ENCODE assay signal across 10 mouse cellular contexts in genomic region chr7:44464511-44464910, GRCm38 (mm10). TPM values are rescaled to one million over a fixed set of nuclear protein-coding genes. Genes with fewer than 3 reads are reported as not detected.
DNase-seq lines count a peak whose midpoint lies in the region; ATAC-seq and TF ChIP-seq lines count a peak whose summit lies in the region.
"Had no signal": no experiment of that assay in that cellular context is flagged by ENCODE, and none has a peak within 500 bp of the region (broad histone marks: within the 10 kb centered on the region; RNA-seq: fewer than 3 reads in every experiment).

No protein-coding gene starts in this region.

- H3K4me1 ChIP-seq in midbrain, embryonic 12.5 days = peaks cover 55% of the 10 kb centered on the region

- no peaks in the 10 kb centered on the region for H3K9me3 ChIP-seq in midbrain, embryonic 12.5 days
- H3K9me3 ChIP-seq: lung, embryonic 15.5 days had no signal

- H3K9ac ChIP-seq in midbrain, embryonic 12.5 days (replicated peaks) = 0 out of 2 replicates have a peak overlapping the region, but pooled peaks have one; percentile 12
- H3K9ac ChIP-seq: lung, embryonic 15.5 days had no signal

- peaks cover 29% of the 10 kb centered on the region for H3K27me3 ChIP-seq in midbrain, embryonic 12.5 days

- ATAC-seq in midbrain, embryonic 12.5 days (ENCODE audit: low FRiP score, low read depth) = no peak
- no peak for ATAC-seq in erythroid progenitor cell, adult 5-6 weeks (replicated peaks; ENCODE audit: low FRiP score, poor library complexity, severe bottlenecking)

- TF ChIP-seq CTCF in layer of hippocampus, adult 2 months (conservative IDR thresholded peaks at IDR 0.05) = no peak

- intact Hi-C loops in gastrocnemius, postnatal 36 days (cut with DNase I) = loop anchor here (5.0 kb wide), 1 partner anchor 87 kb away; no protein-coding TSS in a partner anchor

- 15% methylated on average over 4 of the region's 4 CpGs for WGBS in midbrain, embryonic 12.5 days

- peak overlapping the region; percentile 96 for H3K27ac ChIP-seq in layer of hippocampus, adult 2 months
- peak overlapping the region; percentile 89 for H3K27ac ChIP-seq in midbrain, embryonic 12.5 days (replicated peaks)
- H3K27ac ChIP-seq: lung, embryonic 15.5 days had no signal

- H3K36me3 ChIP-seq in midbrain, embryonic 12.5 days = peaks cover 41% of the 10 kb centered on the region
- H3K36me3 ChIP-seq: lung, embryonic 15.5 days had no signal

- H3K4me3 ChIP-seq in layer of hippocampus, adult 2 months = no peak overlapping the region
- no peak overlapping the region for H3K4me3 ChIP-seq in midbrain, embryonic 12.5 days
- H3K4me3 ChIP-seq: lung, embryonic 15.5 days had no signal

- peak; percentile 99 for DNase-seq in brain, adult 2 months (ENCODE audit: low read depth, low spot score)
- DNase-seq in cerebellum, postnatal 25 days = peak; percentile 96 to 97
- DNase-seq in layer of hippocampus, adult 2 months (ENCODE audit: low spot score in 2 of 2) = peak; percentile 87 to 93
- no peak for DNase-seq in adrenal gland, postnatal 10 days
- no peak for DNase-seq in gastrocnemius, adult 18-20 months (ENCODE audit: low spot score)
- no peak for DNase-seq in gastrocnemius, postnatal 36 days

- peak overlapping the region; percentile 6; the same call in 1 of the 2 replicates for H3K4me2 ChIP-seq in midbrain, embryonic 12.5 days (replicated peaks)
- H3K4me2 ChIP-seq: lung, embryonic 15.5 days had no signal

RNA-seq across cellular contexts. Expression of gene Aspdh, which starts 0.7 kb away (rescaled TPM):
- total RNA-seq in layer of hippocampus, adult 2 months (2021) = 10 to 100 TPM; 12.2 to 18.1 TPM
- polyA plus RNA-seq in midbrain, embryonic 12.5 days (2016; fragmentation: Nextera tagmentation; extraction: Ambion mirVana) = 3.4 and 5.1 TPM in 2 replicates
- 10 to 100 TPM in 1 of 2 experiments, 1 to 10 TPM in 1; 8.4 to 14.5 TPM for total RNA-seq in adrenal gland, postnatal 10 days (2021)
- total RNA-seq in gastrocnemius, adult 18-20 months (2021) = not detected
- total RNA-seq in gastrocnemius, postnatal 36 days (2021) = not detected
- not detected in 2 replicates for total RNA-seq in erythroid progenitor cell, adult 5-6 weeks (2015; ENCODE audit: low replicate concordance)
- total RNA-seq in erythroid progenitor cell, adult 5-6 weeks (2017; ENCODE audit: low replicate concordance) = 1.4 TPM in 1 of 2 replicates, not detected in the other

RNA-seq across cellular contexts. Expression of gene Josd2, which starts 3.3 kb away (rescaled TPM):
- 10 to 100 TPM; 91.3 to 92.0 TPM for total RNA-seq in layer of hippocampus, adult 2 months (2021)
- polyA plus RNA-seq in midbrain, embryonic 12.5 days (2016; fragmentation: Nextera tagmentation; extraction: Ambion mirVana) = 56.2 and 58.1 TPM in 2 replicates
- total RNA-seq in adrenal gland, postnatal 10 days (2021) = 10 to 100 TPM; 42.2 to 52.0 TPM
- total RNA-seq in gastrocnemius, adult 18-20 months (2021) = 10 to 100 TPM; 49.8 to 49.9 TPM
- 10 to 100 TPM; 48.7 to 49.2 TPM for total RNA-seq in gastrocnemius, postnatal 36 days (2021)
- total RNA-seq in erythroid progenitor cell, adult 5-6 weeks (2015; ENCODE audit: low replicate concordance) = 130 and 183 TPM in 2 replicates
- 122 and 124 TPM in 2 replicates for total RNA-seq in erythroid progenitor cell, adult 5-6 weeks (2017; ENCODE audit: low replicate concordance)

RNA-seq across cellular contexts. Expression of gene Emc10, which starts 31.8 kb away (rescaled TPM):
- 100 to 1,000 TPM; 210 to 220 TPM for total RNA-seq in layer of hippocampus, adult 2 months (2021)
- 132 and 136 TPM in 2 replicates for polyA plus RNA-seq in midbrain, embryonic 12.5 days (2016; fragmentation: Nextera tagmentation; extraction: Ambion mirVana)
- 10 to 100 TPM; 88.8 to 91.1 TPM for total RNA-seq in adrenal gland, postnatal 10 days (2021)
- total RNA-seq in gastrocnemius, adult 18-20 months (2021) = 10 to 100 TPM; 48.2 to 49.0 TPM
- total RNA-seq in gastrocnemius, postnatal 36 days (2021) = 10 to 100 TPM; 42.4 to 43.5 TPM
- 81.7 and 90.1 TPM in 2 replicates for total RNA-seq in erythroid progenitor cell, adult 5-6 weeks (2015; ENCODE audit: low replicate concordance)
- total RNA-seq in erythroid progenitor cell, adult 5-6 weeks (2017; ENCODE audit: low replicate concordance) = 43.7 and 56.1 TPM in 2 replicates

RNA-seq across cellular contexts. Expression of gene Fam71e1, which starts 31.9 kb away (rescaled TPM):
- total RNA-seq in layer of hippocampus, adult 2 months (2021) = 10 to 100 TPM; 19.3 to 23.4 TPM
- polyA plus RNA-seq in midbrain, embryonic 12.5 days (2016; fragmentation: Nextera tagmentation; extraction: Ambion mirVana) = 32.4 and 35.1 TPM in 2 replicates
- total RNA-seq in adrenal gland, postnatal 10 days (2021) = 10 to 100 TPM; 12.4 to 16.0 TPM
- 1 to 10 TPM; 3.5 to 5.0 TPM for total RNA-seq in gastrocnemius, adult 18-20 months (2021)
- 1 to 10 TPM; 3.9 to 4.4 TPM for total RNA-seq in gastrocnemius, postnatal 36 days (2021)
- not detected in 2 replicates for total RNA-seq in erythroid progenitor cell, adult 5-6 weeks (2015; ENCODE audit: low replicate concordance)
- not detected in 2 replicates for total RNA-seq in erythroid progenitor cell, adult 5-6 weeks (2017; ENCODE audit: low replicate concordance)

RNA-seq across cellular contexts. Expression of gene Lrrc4b, which starts 35.7 kb away (rescaled TPM):
- total RNA-seq in layer of hippocampus, adult 2 months (2021) = 100 to 1,000 TPM; 318 to 334 TPM
- 12.0 and 13.5 TPM in 2 replicates for polyA plus RNA-seq in midbrain, embryonic 12.5 days (2016; fragmentation: Nextera tagmentation; extraction: Ambion mirVana)
- total RNA-seq in adrenal gland, postnatal 10 days (2021) = 10 to 100 TPM in 1 of 2 experiments, 1 to 10 TPM in 1; 5.5 to 10.0 TPM
- total RNA-seq in gastrocnemius, adult 18-20 months (2021) = under 1 TPM in 1 of 2 experiments, not detected in 1; 0.12 TPM
- total RNA-seq in gastrocnemius, postnatal 36 days (2021) = under 1 TPM in 1 of 2 experiments, not detected in 1; 0.20 TPM
- total RNA-seq in erythroid progenitor cell, adult 5-6 weeks (2015; ENCODE audit: low replicate concordance) = not detected in 2 replicates
- not detected in 2 replicates for total RNA-seq in erythroid progenitor cell, adult 5-6 weeks (2017; ENCODE audit: low replicate concordance)
- polyA plus RNA-seq: erythroblast, embryonic 14.5 days had no signal

Comparison
In these comparisons a context has a peak if more than half of its experiments do, and no peak if none do; other contexts are left out.
1. DNase-seq: peak in brain, adult 2 months (single experiment), cerebellum, postnatal 25 days (2 of 2) and layer of hippocampus, adult 2 months (2 of 2); none in adrenal gland, postnatal 10 days (single experiment), gastrocnemius, adult 18-20 months (single experiment) and gastrocnemius, postnatal 36 days (0 of 2).